Mouse (Mus musculus): ENCODE results near the gene Hipk1.
"Not testable (repeated sequence)": the region's sequence is repeated elsewhere in the genome, so short reads cannot be mapped to it uniquely, and the experiment has no call there.

Gene Hipk1

GRCm38 (mm10) chr3:103792111-103792406 lies 696 bp upstream of the Hipk1 start:
- not testable (repeated sequence) for DNase-seq

- peak; percentile 41 to 51 for DNase-seq
Observed at GRCm38 (mm10) chr3:103790346-103791145, 817 bp downstream of the Hipk1 start.

- peak in 1 of 2 experiments; percentile 34 for DNase-seq
Observed at GRCm38 (mm10) chr3:103789891-103790345, 1.4 kb downstream of the Hipk1 start.

GRCm38 (mm10) chr3:103789096-103789495 lies 2.3 kb downstream of the Hipk1 start:
- no peak for DNase-seq

GRCm38 (mm10) chr3:103787225-103787624 lies 4.1 kb downstream of the Hipk1 start:
- no peak for DNase-seq

GRCm38 (mm10) chr3:103782844-103783609 lies 8.3 kb downstream of the Hipk1 start:
- no peak for DNase-seq

- DNase-seq, result no peak
Observed at GRCm38 (mm10) chr3:103780777-103781176, 10.6 kb downstream of the Hipk1 start.

- peak in 1 of 2 experiments; percentile 47 for DNase-seq
Observed at GRCm38 (mm10) chr3:103780271-103780670, 11.1 kb downstream of the Hipk1 start.

GRCm38 (mm10) chr3:103779183-103779582 lies 12.2 kb downstream of the Hipk1 start:
- DNase-seq, result no peak

- no peak for DNase-seq
Observed at GRCm38 (mm10) chr3:103778660-103779059, 12.7 kb downstream of the Hipk1 start.

- peak; percentile 69 to 81 for DNase-seq
Observed at GRCm38 (mm10) chr3:103777940-103778339, 13.4 kb downstream of the Hipk1 start.

- no peak for DNase-seq
Observed at GRCm38 (mm10) chr3:103774009-103774408, 17.4 kb downstream of the Hipk1 start.

- DNase-seq, result no peak
Observed at GRCm38 (mm10) chr3:103773508-103773907, 17.9 kb downstream of the Hipk1 start.

GRCm38 (mm10) chr3:103772846-103773245 lies 18.5 kb downstream of the Hipk1 start:
- DNase-seq, result no peak

- peak; percentile 84 to 87 for DNase-seq
Observed at GRCm38 (mm10) chr3:103771531-103772130, 19.7 kb downstream of the Hipk1 start.

- DNase-seq, result no peak
Observed at GRCm38 (mm10) chr3:103766789-103767188, 24.6 kb downstream of the Hipk1 start.

GRCm38 (mm10) chr3:103759261-103759970 lies 31.9 kb downstream of the Hipk1 start:
- no peak for DNase-seq

- DNase-seq, result no peak
Observed at GRCm38 (mm10) chr3:103758456-103758855, 32.9 kb downstream of the Hipk1 start.

- DNase-seq, result no peak
Observed at GRCm38 (mm10) chr3:103756920-103757319, 34.4 kb downstream of the Hipk1 start.

- DNase-seq, result no peak
Observed at GRCm38 (mm10) chr3:103755351-103755750, 36.0 kb downstream of the Hipk1 start.

- DNase-seq, result no peak
Observed at GRCm38 (mm10) chr3:103751558-103751957, 39.8 kb downstream of the Hipk1 start.

- no peak for DNase-seq
Observed at GRCm38 (mm10) chr3:103746711-103747110, 44.7 kb downstream of the Hipk1 start.
